Mouse (Mus musculus) liver, embryonic 14.5 days (tissue): ENCODE results near the gene Cacng2. TPM values are rescaled to one million over a fixed set of nuclear protein-coding genes. Genes with fewer than 3 reads are reported as not detected.

ENCODE experiments used
- ATAC-seq: fragments of 200-750 bp; cut with Nextera tagmentation; 2 replicates; pipeline ENCODE4 v1.8.0; 2017; ENCODE audit warnings: moderate number of reproducible peaks, mild to moderate bottlenecking, moderate library complexity; ENCODE audit not compliant: insufficient read depth
- DNase-seq, 3 experiments: peaks; one replicate each; pipeline ENCODE4 v3.0.0-alpha.2; 2012 to 2013; ENCODE audit warnings: low read depth in 3 of 3, low spot score in 3 of 3
- H3K27ac ChIP-seq: fragments of 300-500 bp; sonication (generic); 2 replicates; pipeline ENCODE4 v1.5.1; 2014; ENCODE audit warnings: moderate library complexity, mild to moderate bottlenecking, control low read depth, inconsistent platforms
- H3K27me3 ChIP-seq: fragments of 300-500 bp; sonication (generic); 2 replicates; pipeline ENCODE4 v1.6.1; 2014; ENCODE audit warnings: mild to moderate bottlenecking, low read length, moderate library complexity; ENCODE audit not compliant: control insufficient read depth, insufficient read depth
- H3K36me3 ChIP-seq: fragments of 300-500 bp; sonication (generic); replicated peaks from 2 replicates; pipeline ENCODE4 v1.6.1; 2014; ENCODE audit warnings: low read depth; ENCODE audit not compliant: control insufficient read depth, insufficient read depth
- H3K4me1 ChIP-seq, 2 experiments: fragments of 200-500 bp in 1 of 2; fragments of 300-500 bp in 1 of 2; sonication (generic) in 1 of 2; replicated peaks; 2 replicates each; pipeline ENCODE4 v1.6.1; 2012 to 2014; ENCODE audit warnings: antibody characterized with exemption in 1 of 2, inconsistent platforms in 1 of 2, low read length in 1 of 2; ENCODE audit not compliant: control insufficient read depth in 2 of 2, insufficient read depth in 2 of 2
- H3K4me2 ChIP-seq: fragments of 300-500 bp; sonication (generic); 2 replicates; pipeline ENCODE4 v1.6.1; 2014; ENCODE audit warnings: low read depth, mild to moderate bottlenecking, control low read depth, moderate library complexity
- H3K4me3 ChIP-seq, 2 experiments: fragments of 200-500 bp in 1 of 2; fragments of 300-500 bp in 1 of 2; sonication (generic) in 1 of 2; 2 replicates each; pipeline ENCODE4 v1.5.1; 2012 to 2014; ENCODE audit warnings: low read depth in 2 of 2, low read length in 2 of 2, mild to moderate bottlenecking in 2 of 2, control low read depth in 1 of 2, inconsistent platforms in 1 of 2, moderate library complexity in 1 of 2; ENCODE audit not compliant: insufficient read depth in 1 of 2
- H3K9ac ChIP-seq: fragments of 300-500 bp; sonication (generic); replicated peaks from 2 replicates; pipeline ENCODE4 v1.6.1; 2014; ENCODE audit warnings: mild to moderate bottlenecking, control low read depth, moderate library complexity
- H3K9me3 ChIP-seq: fragments of 300-500 bp; sonication (generic); 2 replicates; pipeline ENCODE4 v1.6.1; 2016; ENCODE audit warnings: low read length, mixed read lengths; ENCODE audit not compliant: control insufficient read depth
- CTCF ChIP-seq: IDR thresholded peaks from 2 replicates; pipeline ENCODE4 v1.5.1; 2016; ENCODE audit warnings: antibody characterized with exemption, low read depth, control low read depth
- EP300 ChIP-seq: IDR thresholded peaks from 2 replicates; pipeline ENCODE4 v1.6.1; 2016; ENCODE audit warnings: antibody characterized with exemption, low read depth
- WGBS: fragments of 180-500 bp; shearing (Covaris S2); extraction: QIAGEN DNeasy Blood & Tissue Kit; methylation state at CpG from one replicate; pipeline ENCODE4 v1.1.7; 2014; ENCODE audit not compliant: insufficient replicate concordance; 5-methylcytosine and 5-hydroxymethylcytosine counted together
- polyA plus RNA-seq, 2 experiments: library from polyadenylated mRNA; depleted of rRNA in 1 of 2; stranded (reverse) in 1 of 2; unstranded in 1 of 2; fragments of >200 nt; fragmentation: Nextera tagmentation in 1 of 2; extraction: Ambion mirVana in 1 of 2; gene quantifications; 2 replicates each; pipeline versions ENCODE4 v1.2.1 to v1.2.3; 2012 to 2014

Gene Cacng2
- polyA plus RNA-seq, 2 experiments: not detected

GRCm38 (mm10) chr15:78148565-78148964 lies 28.7 kb upstream of the Cacng2 start:
- H3K4me3 ChIP-seq: no peak overlapping the region
- no peak for DNase-seq
- ATAC-seq: no peak
- H3K36me3 ChIP-seq: no peaks in the 10 kb centered on the region
- H3K27me3 ChIP-seq: no peaks in the 10 kb centered on the region
- WGBS: 39% methylated on average over 7 of the region's 7 CpGs
- no peak overlapping the region for H3K9ac ChIP-seq
- no peaks in the 10 kb centered on the region for H3K9me3 ChIP-seq
- no peaks in the 10 kb centered on the region for H3K4me1 ChIP-seq
- H3K27ac ChIP-seq: no peak overlapping the region
- H3K4me2 ChIP-seq: no peak overlapping the region
- TF ChIP-seq EP300 (no peak), CTCF (no peak)

- Histone ChIP-seq H3K4me2 (no peak overlapping the region), H3K4me1 (no peaks in the 10 kb centered on the region), H3K9me3 (no peaks in the 10 kb centered on the region), H3K27me3 (no peaks in the 10 kb centered on the region), H3K36me3 (no peaks in the 10 kb centered on the region), H3K4me3 (no peak overlapping the region), H3K27ac (no peak overlapping the region), H3K9ac (no peak overlapping the region)
- DNase-seq (no peak), ATAC-seq (no peak)
- 56% methylated on average over 8 of the region's 8 CpGs for WGBS
- no peak for TF ChIP-seq CTCF
- TF ChIP-seq EP300: no peak
Measured at GRCm38 (mm10) chr15:78140226-78140625, 20.4 kb upstream of the Cacng2 start.

GRCm38 (mm10) chr15:78134606-78135005 lies 14.8 kb upstream of the Cacng2 start:
- WGBS: 48% methylated on average over 6 of the region's 6 CpGs
- Histone ChIP-seq H3K4me1 (no peaks in the 10 kb centered on the region), H3K9ac (no peak overlapping the region), H3K27me3 (no peaks in the 10 kb centered on the region), H3K36me3 (no peaks in the 10 kb centered on the region), H3K27ac (no peak overlapping the region), H3K9me3 (no peaks in the 10 kb centered on the region), H3K4me3 (no peak overlapping the region), H3K4me2 (no peak overlapping the region)
- ATAC-seq (no peak), DNase-seq (no peak)
- TF ChIP-seq EP300 (no peak), CTCF (no peak)

DNA sequence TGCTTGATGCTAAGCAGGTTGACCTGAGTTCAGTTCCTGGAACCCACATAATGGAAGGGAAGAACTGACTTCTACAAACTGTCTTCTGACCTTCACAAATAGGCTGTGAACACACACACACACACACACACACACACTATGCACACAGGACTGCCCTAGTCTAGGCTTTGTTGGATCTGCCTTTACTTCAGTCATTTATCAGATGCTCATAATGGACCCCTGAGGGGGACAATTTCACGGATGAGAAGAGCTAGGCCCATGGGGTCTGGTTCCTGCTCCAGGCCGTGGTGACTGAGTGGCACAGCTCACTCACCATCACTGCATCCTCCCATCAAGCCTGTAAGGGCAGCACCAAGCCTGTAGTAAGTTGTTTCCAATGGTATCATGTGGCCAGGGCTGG lies 13.6 kb upstream of the Cacng2 start:
- no peaks in the 10 kb centered on the region for H3K4me1 ChIP-seq
- 40% methylated on average over 2 of the region's 2 CpGs for WGBS
- H3K36me3 ChIP-seq: no peaks in the 10 kb centered on the region
- H3K4me2 ChIP-seq: no peak overlapping the region
- no peak overlapping the region for H3K27ac ChIP-seq
- H3K9ac ChIP-seq: no peak overlapping the region
- no peak overlapping the region for H3K4me3 ChIP-seq
- no peak for DNase-seq
- no peaks in the 10 kb centered on the region for H3K9me3 ChIP-seq
- ATAC-seq: no peak
- TF ChIP-seq CTCF (no peak), EP300 (no peak)
- H3K27me3 ChIP-seq: no peaks in the 10 kb centered on the region

DNA sequence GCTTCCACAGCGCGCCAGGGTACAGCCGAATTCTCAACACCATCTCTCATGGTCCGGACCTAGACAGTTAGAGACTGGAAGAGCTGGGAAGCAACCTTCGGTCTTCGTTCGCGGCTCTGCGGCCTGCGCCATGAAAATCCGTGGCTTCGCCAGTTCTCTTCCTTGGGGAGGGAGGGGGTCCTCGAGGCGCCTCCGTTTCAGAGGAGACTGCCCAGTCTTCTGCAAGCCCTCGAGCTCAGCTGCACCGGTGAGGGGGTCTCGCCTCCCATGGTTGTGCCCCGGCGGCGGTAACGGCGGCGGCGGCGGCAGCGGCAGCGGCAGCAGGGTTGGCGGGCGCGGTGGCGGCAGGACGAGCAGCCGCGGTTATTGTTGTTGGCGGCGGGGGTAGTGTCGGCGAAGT lies 580 bp downstream of the Cacng2 start:
- TF ChIP-seq EP300 (no peak), CTCF (no peak)
- Histone ChIP-seq H3K9me3 (no peaks in the 10 kb centered on the region), H3K4me3 (no peak overlapping the region), H3K4me2 (no peak overlapping the region), H3K9ac (no peak overlapping the region), H3K27ac (no peak overlapping the region), H3K36me3 (no peaks in the 10 kb centered on the region), H3K4me1 (no peaks in the 10 kb centered on the region), H3K27me3 (peaks cover 3% of the 10 kb centered on the region; the same call in 1 of the 2 replicates)
- DNase-seq (no peak), ATAC-seq (no peak)
- whole genome bisulfite sequencing: 7% methylated on average over 39 of the region's 39 CpGs
